Mouse (Mus musculus) frontal cortex, postnatal 25 days (tissue): ENCODE results near the gene Spink4.
A peak's percentile ranks its signal among the peaks of the same experiment; 100 is the strongest.
"Not testable (repeated sequence)": the region's sequence is repeated elsewhere in the genome, so short reads cannot be mapped to it uniquely, and the experiment has no call there.

ENCODE experiments used
- DNase-seq, 2 experiments: peaks; one replicate each; pipeline ENCODE4 v3.0.0; 2022; ENCODE audit warnings: low spot score in 2 of 2

Gene Spink4

DNA sequence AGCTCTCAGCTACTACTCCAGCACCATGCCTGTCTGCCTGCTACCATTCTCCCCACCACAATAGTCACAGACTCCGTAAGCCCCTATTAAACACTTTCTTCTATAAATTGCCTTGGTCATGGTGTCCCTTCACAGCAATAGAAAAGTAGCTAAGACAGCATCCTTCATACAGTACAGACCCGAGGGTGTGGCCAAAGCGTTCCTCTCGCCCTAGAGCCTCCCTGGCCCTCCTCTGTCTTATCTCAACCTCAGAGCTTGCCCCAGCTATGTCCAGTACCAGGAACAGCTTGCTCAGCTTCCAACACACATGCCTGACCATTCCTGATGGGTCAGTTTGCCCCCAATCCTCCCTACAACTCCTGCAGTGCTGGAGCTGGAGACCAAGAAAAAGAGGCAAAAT is 19.2 kb upstream of the Spink4 start:
- DNase-seq, result no peak

DNA sequence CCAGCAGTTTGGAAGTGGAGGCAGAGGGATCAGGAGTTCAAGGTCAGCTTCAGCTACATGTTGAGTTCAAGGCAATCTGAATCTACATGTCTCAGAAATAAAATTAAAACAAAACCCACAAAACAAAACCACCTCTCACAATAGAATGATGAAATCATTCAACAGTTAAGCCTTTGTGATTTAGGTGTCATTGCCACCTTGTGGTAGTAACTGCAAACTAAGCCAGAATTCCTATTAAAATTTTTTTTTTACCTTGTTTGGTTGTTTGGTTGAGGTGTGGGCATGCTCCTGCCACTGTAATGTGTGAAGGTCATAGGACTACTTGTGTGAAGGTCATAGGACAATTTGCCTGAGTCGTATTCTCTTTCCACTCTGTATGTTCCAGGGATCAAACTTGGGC is 13.6 kb upstream of the Spink4 start:
- DNase-seq, result no peak

DNA sequence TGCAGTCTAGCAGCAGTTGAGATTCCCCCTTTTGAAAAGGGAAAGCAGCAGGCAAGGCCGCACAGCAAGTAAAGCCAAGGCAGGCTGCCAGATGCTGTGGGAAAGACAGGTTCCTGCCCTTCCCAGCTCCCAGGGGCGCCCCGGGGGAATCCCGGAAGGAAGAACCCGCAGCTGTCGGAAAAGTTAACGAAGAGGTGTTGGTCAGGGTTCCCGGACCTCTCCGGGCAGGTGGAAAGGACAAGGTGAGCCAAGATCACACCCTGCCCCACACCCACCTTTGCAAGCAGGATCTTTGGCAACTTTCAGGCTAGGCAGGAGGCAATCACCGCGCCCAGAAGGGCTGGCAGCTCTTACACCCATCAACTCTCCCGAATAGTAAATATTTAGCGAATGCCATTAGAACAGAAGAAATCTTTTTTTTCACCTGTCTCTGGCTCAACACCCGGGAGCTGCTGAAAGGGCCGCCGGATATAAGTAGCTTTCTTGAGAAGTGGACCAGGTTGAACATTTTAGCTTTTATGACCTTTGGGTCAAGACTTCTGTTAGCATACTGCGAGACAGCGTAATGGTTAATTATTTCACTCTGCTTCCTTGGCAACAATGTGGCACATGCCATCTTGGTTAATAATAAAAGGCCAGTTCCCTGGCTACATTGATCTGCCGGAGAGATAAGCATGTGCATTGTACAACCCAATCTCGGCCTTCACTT is 11.4 kb upstream of the Spink4 start:
- DNase-seq, result no peak

DNA sequence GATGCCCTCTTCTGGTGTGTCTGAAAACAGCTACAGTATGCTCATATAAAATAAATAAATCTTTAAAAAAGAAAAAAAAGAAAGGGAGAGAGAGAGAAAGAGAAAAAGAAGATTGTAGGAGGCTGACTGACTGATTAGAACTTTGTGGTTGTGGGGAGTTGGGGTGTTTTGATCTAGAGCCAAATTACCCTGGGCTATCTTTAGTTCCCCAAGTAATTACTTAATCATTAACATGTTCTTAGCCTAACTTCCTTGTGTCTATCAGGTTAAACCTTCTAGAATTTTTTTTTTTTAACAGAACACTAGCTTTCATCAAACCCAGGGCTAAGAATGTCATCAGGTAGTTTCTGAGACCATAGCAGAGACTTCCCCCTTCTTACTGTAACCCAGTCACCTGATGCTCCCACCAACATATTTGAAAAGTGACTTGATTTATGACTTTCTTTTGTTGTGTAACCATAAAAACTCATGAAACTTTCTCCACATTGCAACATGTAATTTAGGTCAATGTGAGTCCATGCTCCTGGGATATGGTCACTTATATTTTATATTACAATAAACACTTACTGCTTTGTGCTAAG is 5.5 kb upstream of the Spink4 start:
- no peak for DNase-seq

DNA sequence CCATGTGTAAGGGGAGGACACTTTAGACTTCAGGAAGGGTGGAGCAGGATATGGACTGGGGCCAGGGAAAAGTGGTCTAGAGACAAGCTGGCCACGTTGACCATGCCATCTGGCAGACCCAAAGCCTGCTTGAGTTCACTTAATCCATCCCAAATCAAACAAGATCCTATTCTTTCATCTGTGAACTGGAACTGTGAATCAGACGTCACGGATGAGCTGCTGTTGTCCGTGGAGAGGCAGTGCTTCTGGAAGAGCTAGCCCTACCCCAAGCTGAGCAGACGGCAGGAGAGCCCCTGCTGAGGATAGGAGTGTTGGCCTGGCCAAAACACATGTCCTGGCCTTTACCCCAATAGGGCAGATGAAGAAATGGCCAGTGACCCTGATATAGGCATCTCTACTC is 3.9 kb upstream of the Spink4 start:
- DNase-seq, result no peak

DNA sequence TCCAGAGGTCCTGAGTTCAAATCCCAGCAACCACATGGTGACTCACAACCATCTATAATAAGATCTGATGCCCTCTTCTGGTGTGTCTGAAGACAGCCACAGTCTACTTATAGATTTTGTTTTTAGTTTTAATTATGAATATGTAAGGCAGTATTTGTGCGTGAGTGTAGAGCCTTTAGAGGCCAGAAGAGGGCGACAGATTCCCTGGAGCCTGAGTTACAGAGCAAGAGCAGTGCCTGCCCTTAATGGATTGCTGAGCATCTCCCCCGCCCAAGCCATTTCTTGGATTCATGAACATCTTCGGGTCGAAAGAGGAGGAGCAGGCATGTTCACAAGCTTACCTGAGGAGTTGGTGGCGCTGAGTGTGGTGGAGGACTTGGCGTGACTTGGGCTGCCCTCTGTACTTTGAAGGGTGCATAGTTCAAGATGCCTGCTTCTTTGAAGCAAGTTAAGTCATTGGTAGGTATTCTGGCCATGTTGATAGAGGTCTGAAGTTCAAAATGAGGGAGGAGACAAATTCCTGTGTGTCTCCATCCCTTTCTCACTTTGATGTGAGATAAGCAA is 3.2 kb upstream of the Spink4 start:
- DNase-seq, result no peak

DNA sequence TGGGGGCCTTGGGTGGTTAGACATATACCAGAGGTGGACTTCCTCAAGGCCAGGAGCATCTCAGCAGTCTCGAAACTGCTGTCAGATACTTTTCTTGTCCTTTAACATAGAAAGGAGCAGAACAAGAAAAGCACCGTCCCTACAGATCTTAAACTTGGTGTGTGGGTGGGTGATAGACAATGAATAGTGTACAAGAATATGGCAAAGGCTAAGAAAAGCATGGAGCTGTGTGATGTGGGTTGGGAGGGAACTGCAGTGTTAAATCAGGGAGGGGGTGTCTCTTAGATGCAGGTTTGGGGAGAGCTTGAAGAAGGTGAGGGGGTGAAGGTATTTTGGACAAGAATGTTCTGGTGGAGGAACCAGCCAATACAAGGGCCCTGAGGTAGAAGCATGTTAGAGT is 724 bp downstream of the Spink4 start:
- DNase-seq, result no peak

DNA sequence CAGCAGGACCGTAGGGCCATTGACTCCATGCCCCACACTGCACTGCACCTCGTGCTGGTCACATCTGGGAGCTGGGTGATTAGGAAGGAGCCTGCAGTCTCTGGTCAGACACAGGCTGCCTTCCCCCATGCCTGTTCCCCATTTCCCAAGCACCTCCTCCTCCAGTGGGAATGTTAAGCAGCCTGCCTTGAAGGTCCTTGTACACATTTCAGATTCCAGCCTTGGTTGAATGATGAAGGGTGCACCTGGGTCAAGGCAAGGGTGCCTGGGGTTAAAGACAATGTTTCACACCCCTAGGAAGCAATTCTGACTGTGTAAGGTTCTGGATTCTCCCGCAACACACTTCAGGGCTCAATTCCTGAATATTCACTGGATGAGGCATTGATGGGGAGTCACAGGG is 1.4 kb downstream of the Spink4 start:
- DNase-seq, result no peak

DNA sequence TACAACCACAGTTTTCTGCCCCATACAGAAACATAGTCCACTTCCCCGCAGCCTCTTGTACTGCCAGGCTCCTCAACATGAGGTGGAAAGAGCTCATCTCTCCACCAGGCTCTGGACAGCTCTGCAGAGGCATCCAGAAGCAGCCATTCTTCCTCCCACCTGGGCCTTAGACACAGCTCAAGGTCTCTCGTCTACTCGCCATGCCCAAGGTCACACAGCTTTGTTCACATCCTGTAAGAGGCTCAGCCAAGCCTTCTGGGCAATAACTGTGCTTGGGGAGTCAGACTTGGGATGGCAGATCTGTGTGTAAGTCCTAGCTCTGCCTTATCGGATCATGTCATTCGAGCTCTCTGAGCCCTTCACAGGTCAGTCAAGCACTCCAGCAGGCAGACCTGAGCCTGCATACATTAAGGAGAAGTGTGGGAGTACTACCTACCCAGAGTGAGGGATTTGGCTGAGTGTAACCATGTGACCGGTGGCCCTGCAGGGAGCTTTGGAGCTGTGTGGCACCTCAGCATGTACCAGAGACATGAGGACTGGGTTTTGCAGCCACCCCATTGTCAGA is 3.3 kb downstream of the Spink4 start:
- no peak for DNase-seq

DNA sequence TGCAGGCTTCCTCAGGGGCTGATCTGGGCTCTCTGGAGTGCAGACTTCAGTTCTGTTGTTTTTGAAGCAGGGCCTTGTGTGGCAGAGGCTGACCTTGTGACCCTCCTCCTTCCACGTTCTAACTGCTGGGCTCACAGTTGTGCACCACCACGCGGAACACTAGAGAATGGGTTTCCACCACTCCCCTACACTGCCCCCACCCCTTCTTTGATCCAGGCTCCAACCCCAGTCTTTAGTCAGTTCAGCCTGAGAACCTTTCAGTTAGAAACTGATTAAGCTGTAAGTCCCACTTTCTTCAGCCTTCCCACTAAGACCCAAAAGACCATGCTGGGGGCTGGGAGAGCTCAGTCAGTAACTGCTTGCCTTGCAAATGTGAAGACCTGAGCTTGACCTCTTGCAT is 5.7 kb downstream of the Spink4 start:
- no peak for DNase-seq

DNA sequence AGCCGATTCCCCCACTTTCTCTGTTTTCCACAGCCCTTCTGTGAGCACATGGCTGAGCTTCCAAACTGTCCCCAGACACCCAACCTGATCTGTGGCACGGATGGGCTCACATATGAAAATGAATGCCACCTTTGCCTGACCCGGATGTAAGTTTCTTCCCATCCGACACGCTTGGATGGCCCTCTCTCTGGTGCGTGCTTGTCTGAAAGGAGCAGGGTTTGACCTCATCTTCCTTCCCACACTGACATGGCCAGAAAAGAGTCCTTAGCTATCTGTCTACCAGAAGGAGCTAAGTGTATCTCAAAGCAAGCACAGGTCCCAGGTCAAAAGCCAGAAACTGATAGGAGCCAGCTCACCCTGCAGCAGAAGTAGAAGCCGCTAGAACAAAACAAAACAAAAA is 9.2 kb downstream of the Spink4 start:
- no peak for DNase-seq

DNA sequence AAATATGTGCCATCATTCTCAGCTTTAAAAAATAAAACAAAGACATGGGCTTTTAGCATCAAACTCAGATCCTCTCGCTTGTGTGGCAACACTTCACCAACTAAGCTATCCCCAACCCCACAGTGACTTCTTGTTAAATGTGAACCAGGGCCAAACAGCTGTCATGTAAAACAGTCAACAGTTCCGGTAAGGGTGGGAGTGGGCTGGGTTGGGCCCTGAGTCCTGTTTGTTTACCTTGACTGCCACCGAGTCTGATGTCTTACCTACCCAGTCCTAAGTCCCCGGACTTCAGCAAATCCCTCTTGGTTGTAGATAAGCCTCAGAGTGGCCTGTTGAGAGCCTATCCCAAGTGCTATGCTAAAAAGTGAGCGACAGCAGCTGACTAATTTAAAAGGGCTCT is 13.8 kb downstream of the Spink4 start:
- no peak for DNase-seq

DNA sequence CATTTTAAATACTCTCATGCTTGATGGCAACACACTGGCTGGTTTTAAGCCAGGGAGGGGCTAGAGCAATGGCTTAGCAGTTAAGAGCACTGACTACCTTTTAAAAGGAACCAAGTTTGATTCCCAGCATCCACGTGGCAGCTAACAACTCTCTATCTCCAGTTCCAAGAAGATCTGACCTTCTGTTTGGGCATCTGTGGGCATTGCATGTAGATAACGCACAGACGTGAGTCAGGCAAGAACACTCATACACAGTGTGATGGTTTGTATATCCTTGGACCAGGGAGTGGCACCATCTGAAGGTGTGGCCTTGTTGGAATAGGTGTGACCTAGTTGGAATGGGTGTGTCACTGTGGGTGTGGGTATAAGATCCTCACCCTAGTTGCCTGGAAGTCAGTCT is 14.5 kb downstream of the Spink4 start:
- not testable (repeated sequence) for DNase-seq

DNA sequence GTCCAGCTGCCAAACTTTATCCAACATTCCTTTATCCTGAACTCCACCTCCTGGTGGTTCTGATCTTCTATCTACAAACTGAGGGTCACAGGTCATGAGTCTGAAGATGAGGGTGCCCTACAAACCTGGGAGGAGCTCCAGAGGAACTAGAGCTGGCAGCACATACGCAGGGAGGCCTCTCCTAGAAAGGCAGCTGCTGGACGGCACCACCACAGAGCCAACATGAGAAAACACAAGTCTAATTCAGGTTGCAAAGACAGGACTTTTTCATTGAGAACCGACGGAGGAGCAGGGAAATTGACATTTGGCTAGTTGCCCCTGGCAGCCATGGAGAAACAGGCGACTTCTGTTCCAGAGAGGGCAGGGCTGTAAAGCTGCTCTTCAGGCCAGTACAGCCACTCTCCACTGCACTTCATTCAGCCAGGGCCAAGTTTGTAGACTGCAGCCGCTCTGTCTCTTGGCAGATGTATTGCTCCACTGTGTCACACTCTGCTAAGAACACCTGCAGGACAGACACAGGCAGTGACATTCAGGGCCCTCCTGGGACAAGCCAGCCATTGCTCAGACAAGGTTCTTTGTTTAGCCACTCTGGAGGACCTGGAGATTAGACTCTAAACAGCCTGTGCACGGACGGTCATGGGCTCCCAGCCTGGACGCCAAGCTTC is 16.5 kb downstream of the Spink4 start:
- peak in 1 of 2 experiments; percentile 17 for DNase-seq

DNA sequence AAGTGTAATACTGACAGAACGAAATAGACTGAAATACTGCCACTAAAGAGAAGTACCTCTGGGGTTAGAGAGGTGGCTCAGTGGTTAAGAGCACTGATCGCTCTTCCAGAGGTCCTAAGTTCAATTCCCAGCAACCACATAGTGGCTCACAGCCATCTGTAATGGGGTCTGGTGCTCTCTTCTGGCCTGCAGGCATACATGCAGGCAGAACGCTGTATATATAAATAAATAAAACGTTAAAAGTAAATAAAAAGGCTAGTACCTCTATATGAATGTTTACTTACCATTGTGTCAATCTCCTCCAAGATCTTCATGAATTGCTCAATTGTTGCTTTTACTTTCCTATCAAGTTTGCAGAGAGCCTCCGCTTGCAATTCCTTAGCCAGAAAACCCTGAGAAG is 18.9 kb downstream of the Spink4 start:
- no peak for DNase-seq

DNA sequence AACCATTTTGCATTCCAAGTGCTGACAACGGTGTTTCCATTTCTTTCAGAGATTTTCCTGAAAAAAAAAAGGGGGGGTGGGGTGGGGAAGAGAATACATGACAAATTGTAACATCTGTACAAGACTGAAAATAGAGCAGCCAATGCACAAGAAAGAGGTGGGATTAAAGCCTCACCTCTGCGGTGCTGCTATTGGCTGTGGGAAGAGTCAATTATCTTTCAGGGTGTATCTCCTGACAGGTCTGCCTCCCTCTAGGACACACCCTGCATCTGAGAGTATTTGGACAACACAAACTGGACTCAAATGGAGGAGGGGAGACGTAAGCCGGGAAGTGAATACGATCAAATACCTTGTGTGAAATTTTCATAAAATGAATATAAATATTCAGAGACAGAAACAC is 23.8 kb downstream of the Spink4 start:
- DNase-seq, result no peak

DNA sequence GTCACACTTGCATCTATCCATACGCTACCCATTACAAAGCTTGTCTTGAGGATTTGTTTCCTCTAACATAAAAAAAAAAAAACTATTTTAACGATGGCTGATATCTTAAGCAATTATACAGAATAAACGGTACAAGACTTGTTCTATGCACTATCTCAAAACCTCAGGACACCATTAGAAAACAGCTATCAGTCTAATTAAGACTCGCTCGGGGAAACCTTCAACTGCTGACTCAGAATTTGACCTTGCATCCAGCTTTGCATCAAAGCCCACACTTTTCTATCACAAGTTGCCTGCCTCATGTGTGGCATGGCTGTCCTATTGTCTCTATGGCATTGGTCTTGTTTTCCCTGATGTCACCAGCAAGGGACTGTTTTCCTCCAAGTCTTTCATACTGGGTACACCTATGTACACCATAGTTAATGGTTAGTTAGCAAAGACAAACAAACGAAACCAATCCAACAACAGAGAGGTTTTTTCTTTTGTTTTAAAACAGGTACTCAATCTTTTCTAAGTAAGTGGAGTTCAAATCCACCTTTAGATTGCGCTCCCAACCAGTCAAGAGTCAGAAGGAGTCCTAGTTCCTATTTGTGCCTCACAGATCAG is 26.8 kb downstream of the Spink4 start:
- DNase-seq, result no peak

DNA sequence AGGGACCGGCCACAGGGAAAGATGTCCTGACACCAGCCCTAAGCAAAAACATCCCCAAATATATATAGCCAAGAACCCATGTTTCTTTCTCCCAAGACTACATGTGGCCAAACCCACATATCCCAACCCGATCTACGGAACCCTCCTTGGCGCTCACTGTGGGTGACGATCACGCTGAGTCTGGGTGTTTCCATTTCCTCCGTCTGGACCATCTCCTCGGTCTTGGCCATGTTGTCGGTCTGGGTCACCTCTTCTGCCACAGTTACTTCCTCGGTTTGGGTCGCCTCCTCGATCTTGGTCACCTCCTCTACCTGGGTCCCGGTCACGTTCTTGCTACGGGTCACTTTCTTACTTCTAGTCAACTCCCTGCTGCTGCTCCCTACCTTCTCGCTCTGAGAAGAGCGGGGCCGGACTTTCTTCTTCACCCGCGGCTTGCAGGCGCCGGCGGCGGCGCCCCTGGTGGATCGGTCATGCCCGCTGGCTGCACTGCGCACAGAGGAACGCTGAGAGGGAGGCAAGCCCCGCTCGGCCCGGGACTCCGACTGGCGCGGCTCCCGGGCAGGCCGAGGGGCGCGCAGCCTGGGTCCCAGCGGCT is 27.8 kb downstream of the Spink4 start:
- no peak for DNase-seq

DNA sequence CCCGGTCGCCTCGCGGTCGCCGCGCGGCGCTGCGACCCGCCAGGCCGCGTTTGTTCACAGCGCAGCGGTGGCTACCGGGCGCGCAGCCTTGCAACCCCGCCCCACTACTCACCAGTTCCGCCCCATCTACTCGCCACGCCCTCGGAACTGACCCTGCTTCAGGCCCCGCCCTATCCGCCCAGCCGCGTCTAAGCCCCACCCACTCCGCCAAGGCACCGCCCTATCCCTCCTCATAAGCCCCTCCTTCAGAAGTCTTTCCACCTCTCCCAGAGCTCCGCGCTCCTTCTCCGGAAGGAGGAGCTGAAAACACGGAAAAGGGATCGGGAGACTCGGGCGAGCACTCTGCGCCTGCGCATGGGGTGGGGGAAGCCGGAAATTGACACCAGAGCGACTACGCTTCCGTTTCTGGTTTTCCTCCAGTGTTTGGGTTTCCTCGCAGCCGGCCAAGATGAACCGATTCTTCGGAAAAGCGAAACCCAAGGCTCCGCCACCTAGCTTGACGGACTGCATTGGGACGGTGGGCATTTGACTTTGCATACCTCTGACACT is 28.4 kb downstream of the Spink4 start, which contains the start of the genes Bag1 and Chmp5:
Gene Bag1 (minus strand): TSS at position 135 of the 549 bp plus-strand sequence.
Gene Chmp5 (plus strand): TSS at position 248 of the 549 bp plus-strand sequence.
- peak; percentile 91 to 96 for DNase-seq

DNA sequence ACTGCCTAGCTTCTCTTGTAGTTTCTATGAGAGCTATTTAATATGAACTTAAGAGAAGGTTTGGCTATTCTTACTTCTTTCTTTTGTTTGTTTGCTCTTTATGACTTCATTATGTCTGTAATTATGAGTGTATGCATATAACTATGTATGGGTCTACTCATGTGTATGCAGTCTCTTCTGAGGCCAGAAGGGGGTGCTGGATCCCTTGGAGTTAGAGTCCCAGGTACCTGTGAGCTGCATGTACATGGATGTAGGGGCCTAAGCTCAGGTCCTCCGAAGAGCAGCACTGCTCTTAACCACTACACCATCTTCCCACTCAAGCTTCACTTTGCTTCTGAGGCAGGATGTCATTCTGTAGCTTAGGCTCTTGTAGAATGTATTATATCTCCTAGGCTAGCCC is 33.7 kb downstream of the Spink4 start:
- DNase-seq, result no peak

DNA sequence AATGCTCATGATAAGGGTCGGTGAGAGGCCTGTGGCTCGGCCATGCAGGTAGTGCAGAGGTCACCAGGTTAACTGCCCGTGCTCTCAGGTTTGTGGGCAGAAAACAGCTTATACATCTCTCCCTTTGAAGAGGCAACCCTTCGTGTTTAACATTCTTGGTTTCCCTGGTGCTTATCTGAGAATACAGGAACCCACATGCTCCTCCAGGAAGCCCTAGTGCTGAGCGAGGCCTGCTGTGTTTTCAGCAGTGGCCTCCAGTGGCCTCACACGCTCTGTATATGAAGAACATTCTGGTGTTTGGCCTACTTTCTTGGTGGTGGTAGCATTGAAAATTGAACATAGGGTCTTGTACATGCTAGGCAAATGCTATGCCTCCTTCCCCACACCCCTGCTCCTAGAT is 36.1 kb downstream of the Spink4 start:
- DNase-seq, result no peak
